Mouse (Mus musculus): ENCODE data around the gene 4930518I15Rik. TPM values are rescaled to one million over a fixed set of nuclear protein-coding genes. Genes with fewer than 3 reads are reported as not detected.

The 4930518I15Rik gene
- total and polyA plus RNA-seq, 2 experiments from 2014 or later: 1.7 to 3.6 TPM

DNA sequence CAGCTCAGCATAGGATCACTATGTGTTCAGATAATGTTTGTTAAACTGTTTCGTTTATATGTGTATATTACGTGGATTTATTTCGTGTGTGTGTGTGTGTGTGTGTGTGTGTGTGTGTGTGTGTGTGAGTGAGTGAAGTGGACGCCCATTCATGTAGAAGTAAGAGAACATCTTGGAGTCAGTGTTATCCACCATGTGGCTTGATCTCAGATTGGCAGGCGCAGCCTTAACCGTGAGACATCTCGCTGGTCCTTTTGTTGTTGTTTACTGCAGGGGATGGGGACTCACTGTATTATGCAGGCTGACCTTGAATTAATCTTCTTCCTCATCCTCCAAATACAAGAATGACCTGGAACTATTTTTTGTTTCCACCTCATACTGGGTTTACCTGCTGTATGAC lies 11.8 kb upstream of the 4930518I15Rik start:
- Histone ChIP-seq H3K4me3 (ENCODE audit: low read length) (no peak overlapping the region), H3K36me3 (ENCODE audit: insufficient read depth, low read length) (peaks cover 29% of the 10 kb centered on the region), H3K9ac (replicated peaks; ENCODE audit: low read length) (no peak overlapping the region), H3K27ac (peak overlapping the region; percentile 46; the same call in 1 of the 2 replicates), H3K9me3 (ENCODE audit: low read length) (no peaks in the 10 kb centered on the region), H3K27me3 (ENCODE audit: insufficient read depth, low read length) (no peaks in the 10 kb centered on the region), H3K4me1 (ENCODE audit: insufficient read depth, low read length) (no peaks in the 10 kb centered on the region), H3K4me2 (ENCODE audit: low read depth, low read length) (no peak overlapping the region)
- ATAC-seq (no peak), DNase-seq (ENCODE audit: low spot score) (no peak)
- no peak for TF ChIP-seq CTCF (IDR thresholded peaks at IDR 0.05; ENCODE audit: low read depth)
- 75% methylated on average over 7 of the region's 7 CpGs for WGBS

DNA sequence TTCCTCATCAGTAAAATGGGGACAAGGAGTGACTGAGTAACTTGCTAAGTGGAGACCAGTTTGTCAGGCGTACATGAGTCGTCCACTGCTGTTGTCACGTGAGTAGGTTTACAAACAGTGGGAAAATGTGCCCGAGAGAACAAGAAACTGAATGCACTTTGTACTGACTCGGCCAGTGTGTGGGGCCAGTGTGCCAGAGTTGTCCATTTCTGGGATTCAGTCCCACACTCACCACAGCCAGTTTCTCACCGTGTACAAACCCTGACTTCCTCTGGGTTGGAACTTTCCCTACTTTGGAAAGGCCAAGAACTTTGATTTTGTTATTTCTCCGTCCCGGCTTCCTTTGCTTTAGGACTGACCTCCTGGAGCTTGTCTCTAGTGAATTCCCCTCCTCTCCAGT lies 11.2 kb upstream of the 4930518I15Rik start:
- Histone ChIP-seq H3K4me1 (ENCODE audit: insufficient read depth, low read length) (peaks cover 3% of the 10 kb centered on the region; the same call in 1 of the 2 replicates), H3K9ac (replicated peaks; ENCODE audit: low read length) (no peak overlapping the region), H3K9me3 (ENCODE audit: low read length) (no peaks in the 10 kb centered on the region), H3K4me3 (ENCODE audit: low read length) (no peak overlapping the region), H3K4me2 (ENCODE audit: low read depth, low read length) (no peak overlapping the region), H3K27me3 (ENCODE audit: insufficient read depth, low read length) (no peaks in the 10 kb centered on the region), H3K27ac (peak overlapping the region; percentile 46; the same call in 1 of the 2 replicates), H3K36me3 (ENCODE audit: insufficient read depth, low read length) (peaks cover 26% of the 10 kb centered on the region)
- 62% methylated on average over 8 of the region's 8 CpGs for WGBS
- peak; percentile 44; the same call in 1 of the 2 replicates for ATAC-seq
- peak; percentile 19 for DNase-seq (ENCODE audit: low spot score)
- no peak for TF ChIP-seq CTCF (IDR thresholded peaks at IDR 0.05; ENCODE audit: low read depth)

DNA sequence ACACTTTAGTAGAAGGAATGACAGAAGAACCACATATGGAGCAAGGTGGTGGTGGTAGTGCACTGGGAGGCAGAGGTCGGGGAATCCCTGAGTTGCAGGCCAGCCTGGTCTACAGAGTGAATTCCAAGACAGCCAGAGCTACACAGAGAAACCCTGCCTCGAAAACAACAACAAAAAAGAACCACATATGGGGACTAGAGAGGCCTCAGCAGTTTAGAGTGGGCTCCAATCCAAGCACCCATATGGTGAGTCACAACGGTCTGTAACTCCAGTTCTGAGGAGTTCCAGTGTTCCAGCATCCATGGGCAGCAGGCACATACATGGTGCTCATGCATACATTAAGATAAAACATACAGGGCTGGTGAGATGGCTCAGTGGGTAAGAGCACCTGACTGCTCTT lies 6.7 kb upstream of the 4930518I15Rik start:
- DNase-seq (ENCODE audit: low spot score): no peak
- H3K9ac ChIP-seq (replicated peaks; ENCODE audit: low read length): no peak overlapping the region

DNA sequence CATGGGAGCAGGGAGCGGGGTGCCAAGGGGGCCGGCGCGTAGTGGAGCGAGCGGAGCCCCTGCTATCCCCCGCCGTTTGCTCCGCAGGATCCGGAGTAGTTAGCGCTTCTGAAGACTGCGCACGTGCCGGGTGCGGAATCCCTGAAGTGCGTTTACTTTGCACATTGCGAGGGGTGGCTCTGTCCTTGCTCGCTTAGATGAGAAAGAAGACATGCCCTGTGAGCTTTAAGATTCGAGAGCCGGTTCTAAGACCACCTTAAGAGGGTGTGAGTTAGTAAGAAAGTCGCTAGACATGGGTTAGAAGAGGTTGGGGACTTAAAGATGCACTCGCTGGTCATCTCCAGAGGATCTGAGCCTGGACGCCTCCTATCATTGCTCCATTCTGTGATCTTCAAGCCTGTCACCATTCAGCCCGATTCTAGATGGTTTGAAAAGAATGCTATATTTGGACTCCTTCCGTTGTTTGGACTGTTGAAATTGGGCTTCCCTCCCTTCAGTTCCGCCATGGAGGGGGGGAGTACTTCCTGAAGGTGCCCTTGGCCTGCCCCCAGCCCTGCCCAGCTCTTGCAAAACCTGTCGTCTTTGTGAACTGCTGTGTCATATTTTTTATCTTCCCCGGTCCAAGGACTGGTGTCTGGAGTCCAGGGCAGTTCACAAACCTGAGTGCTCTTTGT lies 5.9 kb upstream of the 4930518I15Rik start:
- Histone ChIP-seq H3K36me3 (ENCODE audit: insufficient read depth, low read length) (peaks cover 6% of the 10 kb centered on the region), H3K27me3 (ENCODE audit: insufficient read depth, low read length) (no peaks in the 10 kb centered on the region), H3K9ac (replicated peaks; ENCODE audit: low read length) (peak overlapping the region; percentile 86), H3K4me3 (ENCODE audit: low read length) (peak overlapping the region; percentile 69), H3K4me2 (ENCODE audit: low read depth, low read length) (peak overlapping the region; percentile 83), H3K27ac (peak overlapping the region; percentile 81), H3K9me3 (ENCODE audit: low read length) (no peaks in the 10 kb centered on the region), H3K4me1 (ENCODE audit: insufficient read depth, low read length) (peaks cover 9% of the 10 kb centered on the region; the same call in 1 of the 2 replicates)
- WGBS: 3% methylated on average over 28 of the region's 28 CpGs
- ATAC-seq: no peak
- TF ChIP-seq CTCF (IDR thresholded peaks at IDR 0.05; ENCODE audit: low read depth): no peak
- DNase-seq (ENCODE audit: low spot score): peak; percentile 25

More for the DNA sequence above, 6.7 kb upstream of the 4930518I15Rik start:
- H3K4me3 ChIP-seq (ENCODE audit: low read length): peak overlapping the region; percentile 69
- WGBS: 60% methylated on average over 3 of the region's 3 CpGs
- no peaks in the 10 kb centered on the region for H3K27me3 ChIP-seq (ENCODE audit: insufficient read depth, low read length)
- no peak for ATAC-seq
- H3K27ac ChIP-seq: no peak overlapping the region
- TF ChIP-seq CTCF (IDR thresholded peaks at IDR 0.05; ENCODE audit: low read depth): no peak
- no peaks in the 10 kb centered on the region for H3K9me3 ChIP-seq (ENCODE audit: low read length)
- H3K4me1 ChIP-seq (ENCODE audit: insufficient read depth, low read length): peaks cover 9% of the 10 kb centered on the region; the same call in 1 of the 2 replicates
- H3K36me3 ChIP-seq (ENCODE audit: insufficient read depth, low read length): peaks cover 11% of the 10 kb centered on the region
- H3K4me2 ChIP-seq (ENCODE audit: low read depth, low read length): peak overlapping the region; percentile 83

DNA sequence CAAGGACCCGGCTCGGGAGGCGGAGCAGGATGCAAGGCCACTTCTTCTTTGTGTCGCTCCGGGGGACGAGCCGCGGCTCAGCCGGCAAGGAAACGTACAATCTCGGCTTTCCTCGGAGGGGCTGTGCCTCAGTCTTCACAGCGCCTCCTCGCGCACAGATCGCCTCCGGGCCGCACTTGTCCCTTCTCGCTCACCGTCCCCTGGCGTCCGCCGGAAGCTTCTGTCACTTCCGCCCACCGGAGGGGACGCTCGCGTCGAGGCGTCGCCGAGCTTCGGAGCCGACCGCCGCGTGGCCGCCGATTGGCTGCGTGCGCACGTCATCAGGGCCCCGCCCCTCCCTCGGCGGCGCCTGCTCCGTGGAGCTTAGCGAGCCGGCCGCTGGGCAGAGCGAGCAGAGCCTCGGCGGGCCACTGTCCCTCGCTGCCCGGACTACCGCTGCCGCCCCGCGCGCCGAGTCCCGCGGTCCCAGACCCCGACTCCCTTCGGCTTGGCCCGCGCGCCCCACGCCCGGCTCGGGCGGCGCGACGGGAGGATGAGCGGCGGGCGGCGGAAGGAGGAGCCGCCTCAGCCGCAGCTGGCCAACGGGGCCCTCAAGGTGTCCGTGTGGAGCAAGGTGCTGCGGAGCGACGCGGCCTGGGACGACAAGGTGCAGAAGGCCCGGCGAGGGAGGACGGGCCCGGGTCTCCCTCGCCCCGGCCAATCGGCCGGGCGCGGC lies 5.2 kb upstream of the 4930518I15Rik start, which contains the start of gene Rab5if:
Rab5if (plus strand) TSS at position 357 of the 715 bp plus-strand sequence.
- peaks cover 9% of the 10 kb centered on the region; the same call in 1 of the 2 replicates for H3K4me1 ChIP-seq (ENCODE audit: insufficient read depth, low read length)
- H3K9ac ChIP-seq (replicated peaks; ENCODE audit: low read length): peak within 1 kb of the TSS; percentile 86
- ATAC-seq (peak; percentile 98), DNase-seq (ENCODE audit: low spot score) (peak; percentile 99)
- no peaks in the 10 kb centered on the region for H3K27me3 ChIP-seq (ENCODE audit: insufficient read depth, low read length)
- WGBS: under 1% methylated on average over 94 of the region's 98 CpGs
- peak; percentile 77 for TF ChIP-seq CTCF (IDR thresholded peaks at IDR 0.05; ENCODE audit: low read depth)
- H3K27ac ChIP-seq: peak within 1 kb of the TSS; percentile 81
- peak within 1 kb of the TSS; percentile 69 for H3K4me3 ChIP-seq (ENCODE audit: low read length)
- peaks cover 3% of the 10 kb centered on the region; the same call in 1 of the 2 replicates for H3K36me3 ChIP-seq (ENCODE audit: insufficient read depth, low read length)
- no peaks in the 10 kb centered on the region for H3K9me3 ChIP-seq (ENCODE audit: low read length)
- peak within 1 kb of the TSS; percentile 89 for H3K4me2 ChIP-seq (ENCODE audit: low read depth, low read length)

DNA sequence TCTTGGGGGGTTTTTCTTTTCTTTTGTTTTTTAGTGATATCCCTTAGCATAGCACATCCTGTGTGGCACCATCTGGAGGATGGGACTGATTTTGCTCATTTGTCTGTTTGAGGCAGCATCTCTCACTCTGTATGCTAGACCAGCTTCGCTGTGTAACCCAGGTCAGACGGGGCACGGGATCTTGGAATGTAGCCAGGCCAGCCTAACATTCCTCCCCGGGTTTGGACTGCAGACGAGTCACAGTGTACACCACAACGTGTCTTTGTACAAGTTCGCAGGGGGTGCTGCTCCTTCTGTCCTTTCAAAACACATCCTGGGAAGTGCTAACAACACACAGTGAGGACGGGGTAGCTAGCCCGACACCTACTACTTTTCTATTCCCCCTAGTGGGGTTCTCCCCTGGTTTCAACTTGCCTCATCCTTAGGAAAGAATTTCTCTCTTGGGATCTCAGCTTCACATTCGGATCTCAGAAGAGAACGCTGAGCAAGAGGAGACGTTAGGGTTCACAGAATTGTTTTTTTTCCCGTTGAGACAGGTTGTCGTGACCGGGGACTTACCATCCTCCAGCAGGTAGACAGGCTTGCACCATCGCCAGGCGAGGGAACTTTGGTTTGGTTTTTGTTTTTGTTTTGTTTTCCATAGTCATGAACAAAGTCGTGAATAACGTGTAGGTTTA lies 4.4 kb upstream of the 4930518I15Rik start:
- H3K9ac ChIP-seq (replicated peaks; ENCODE audit: low read length): peak overlapping the region; percentile 86
- ATAC-seq (0 out of 2 replicates have a peak, but pooled peaks have one; percentile 13), DNase-seq (ENCODE audit: low spot score) (peak; percentile 47)
- WGBS: under 1% methylated on average over 19 of the region's 19 CpGs
- peak overlapping the region; percentile 81 for H3K27ac ChIP-seq
- peaks cover 9% of the 10 kb centered on the region; the same call in 1 of the 2 replicates for H3K4me1 ChIP-seq (ENCODE audit: insufficient read depth, low read length)
- H3K4me3 ChIP-seq (ENCODE audit: low read length): peak overlapping the region; percentile 69
- H3K4me2 ChIP-seq (ENCODE audit: low read depth, low read length): peak overlapping the region; percentile 89
- peaks cover 3% of the 10 kb centered on the region; the same call in 1 of the 2 replicates for H3K36me3 ChIP-seq (ENCODE audit: insufficient read depth, low read length)
- no peaks in the 10 kb centered on the region for H3K27me3 ChIP-seq (ENCODE audit: insufficient read depth, low read length)
- TF ChIP-seq CTCF (IDR thresholded peaks at IDR 0.05; ENCODE audit: low read depth): no peak; the same call in 1 of the 2 replicates
- no peaks in the 10 kb centered on the region for H3K9me3 ChIP-seq (ENCODE audit: low read length)
